Mouse (Mus musculus) hindbrain, embryonic 11.5 days (tissue): ENCODE measurements around the gene Kbtbd2. TPM values are rescaled to one million over a fixed set of nuclear protein-coding genes. Genes with fewer than 3 reads are reported as not detected.

Experiments
- ATAC-seq: fragments of 200-750 bp; cut with Nextera tagmentation; 2 replicates; pipeline ENCODE4 v1.8.0; 2017; ENCODE audit warnings: mild to moderate bottlenecking, moderate TSS enrichment, moderate library complexity; ENCODE audit not compliant: low FRiP score
- DNase-seq: peaks from one replicate; pipeline ENCODE4 v3.0.0-alpha.2; 2015; ENCODE audit warnings: low spot score
- H3K27ac ChIP-seq: fragments of 300-500 bp; sonication (generic); 2 replicates; pipeline ENCODE4 v1.5.1; 2014; ENCODE audit warnings: mild to moderate bottlenecking, low read depth, low read length
- H3K27me3 ChIP-seq: fragments of 300-500 bp; sonication (generic); 2 replicates; pipeline ENCODE4 v1.6.1; 2014; ENCODE audit warnings: mild to moderate bottlenecking, low read length, moderate library complexity, mixed read lengths; ENCODE audit not compliant: control insufficient read depth, insufficient read depth
- H3K36me3 ChIP-seq: fragments of 300-500 bp; sonication (generic); 2 replicates; pipeline ENCODE4 v1.6.1; 2014; ENCODE audit warnings: mild to moderate bottlenecking, low read length, moderate library complexity, mixed read lengths; ENCODE audit not compliant: control insufficient read depth, insufficient read depth
- H3K4me1 ChIP-seq: fragments of 300-500 bp; sonication (generic); replicated peaks from 2 replicates; pipeline ENCODE4 v1.6.1; 2014; ENCODE audit warnings: low read length, mixed read lengths; ENCODE audit not compliant: control insufficient read depth, insufficient read depth
- H3K4me2 ChIP-seq: fragments of 300-500 bp; sonication (generic); replicated peaks from 2 replicates; pipeline ENCODE4 v1.6.1; 2014; ENCODE audit warnings: mild to moderate bottlenecking, low read depth, low read length
- H3K4me3 ChIP-seq: fragments of 300-500 bp; sonication (generic); 2 replicates; pipeline ENCODE4 v1.5.1; 2014; ENCODE audit warnings: low read depth, low read length
- H3K9ac ChIP-seq: fragments of 300-500 bp; sonication (generic); 2 replicates; pipeline ENCODE4 v1.6.1; 2014; ENCODE audit warnings: low read depth, low read length
- H3K9me3 ChIP-seq: fragments of 300-500 bp; sonication (generic); 2 replicates; pipeline ENCODE4 v1.6.1; 2016; ENCODE audit warnings: low read length; ENCODE audit not compliant: control insufficient read depth
- WGBS: fragments of 180-500 bp; shearing (Covaris S2); extraction: QIAGEN DNeasy Blood & Tissue Kit; methylation state at CpG from one replicate; pipeline ENCODE4 v1.1.7; 2014; 5-methylcytosine and 5-hydroxymethylcytosine counted together
- polyA plus RNA-seq: library from polyadenylated mRNA; unstranded; fragments of >200 nt; fragmentation: Nextera tagmentation; extraction: Ambion mirVana; gene quantifications from 2 replicates; pipeline ENCODE4 v1.2.1, GENCODE M21; 2014

Gene Kbtbd2
- polyA plus RNA-seq, result 37.4 and 39.7 TPM in 2 replicates

- Histone ChIP-seq H3K4me2 (peak within 1 kb of the TSS; percentile 61), H3K36me3 (no peaks in the 10 kb centered on the region), H3K4me3 (peak within 1 kb of the TSS; percentile 61), H3K4me1 (no peaks in the 10 kb centered on the region; the same call in 1 of the 2 replicates), H3K27me3 (no peaks in the 10 kb centered on the region), H3K9me3 (no peaks in the 10 kb centered on the region), H3K9ac (peak within 1 kb of the TSS; percentile 94), H3K27ac (peak within 1 kb of the TSS; percentile 99)
- ATAC-seq (peak; percentile 97), DNase-seq (peak; percentile 94)
- under 1% methylated on average over 77 of the region's 98 CpGs for WGBS
Observed at GRCm38 (mm10) chr6:56797311-56798151, at the start of gene Kbtbd2. Kbtbd2 (minus strand) TSS chr6:56797813.

GRCm38 (mm10) chr6:56844365-56844764 lies 46.8 kb upstream of the Kbtbd2 start:
- no peak for ATAC-seq
- WGBS, result 91% methylated on average over 2 of the region's 2 CpGs
- Histone ChIP-seq H3K27ac (no peak overlapping the region), H3K4me1 (no peaks in the 10 kb centered on the region), H3K36me3 (no peaks in the 10 kb centered on the region), H3K4me3 (no peak overlapping the region), H3K9me3 (no peaks in the 10 kb centered on the region), H3K4me2 (no peak overlapping the region), H3K9ac (no peak overlapping the region), H3K27me3 (no peaks in the 10 kb centered on the region)
- DNase-seq, result no peak

- H3K4me1 ChIP-seq, result no peaks in the 10 kb centered on the region
- no peaks in the 10 kb centered on the region for H3K36me3 ChIP-seq
- WGBS, result 88% methylated on average over 3 of the region's 3 CpGs
- H3K27ac ChIP-seq, result no peak overlapping the region
- H3K9me3 ChIP-seq, result no peaks in the 10 kb centered on the region
- H3K9ac ChIP-seq, result no peak overlapping the region
- no peaks in the 10 kb centered on the region for H3K27me3 ChIP-seq
- H3K4me2 ChIP-seq, result no peak overlapping the region
- ATAC-seq, result no peak
- no peak for DNase-seq
- H3K4me3 ChIP-seq, result no peak overlapping the region
Observed at GRCm38 (mm10) chr6:56843229-56843628, 45.6 kb upstream of the Kbtbd2 start.

GRCm38 (mm10) chr6:56837621-56838020 lies 40.0 kb upstream of the Kbtbd2 start:
- no peak for DNase-seq
- H3K4me3 ChIP-seq, result no peak overlapping the region
- H3K4me1 ChIP-seq, result no peaks in the 10 kb centered on the region
- 91% methylated on average over 3 of the region's 3 CpGs for WGBS
- H3K36me3 ChIP-seq, result no peaks in the 10 kb centered on the region
- no peaks in the 10 kb centered on the region for H3K27me3 ChIP-seq
- no peak overlapping the region for H3K27ac ChIP-seq
- H3K9me3 ChIP-seq, result no peaks in the 10 kb centered on the region
- ATAC-seq, result no peak
- no peak overlapping the region for H3K9ac ChIP-seq
- H3K4me2 ChIP-seq, result no peak overlapping the region

- Histone ChIP-seq H3K9ac (no peak overlapping the region), H3K4me3 (no peak overlapping the region), H3K36me3 (no peaks in the 10 kb centered on the region), H3K4me2 (no peak overlapping the region), H3K4me1 (no peaks in the 10 kb centered on the region), H3K9me3 (no peaks in the 10 kb centered on the region), H3K27ac (no peak overlapping the region), H3K27me3 (no peaks in the 10 kb centered on the region)
- ATAC-seq (no peak), DNase-seq (no peak)
- 92% methylated on average over 12 of the region's 12 CpGs for WGBS
Observed at GRCm38 (mm10) chr6:56837166-56837565, 39.6 kb upstream of the Kbtbd2 start.

GRCm38 (mm10) chr6:56835532-56835931 lies 37.9 kb upstream of the Kbtbd2 start:
- Histone ChIP-seq H3K4me3 (no peak overlapping the region), H3K4me2 (no peak overlapping the region), H3K27me3 (no peaks in the 10 kb centered on the region; the same call in 1 of the 2 replicates), H3K4me1 (no peaks in the 10 kb centered on the region), H3K9ac (no peak overlapping the region), H3K36me3 (no peaks in the 10 kb centered on the region), H3K27ac (no peak overlapping the region), H3K9me3 (no peaks in the 10 kb centered on the region)
- 87% methylated on average over 10 of the region's 10 CpGs for WGBS
- no peak for ATAC-seq
- no peak for DNase-seq

GRCm38 (mm10) chr6:56834769-56835168 lies 37.2 kb upstream of the Kbtbd2 start:
- no peak overlapping the region for H3K4me2 ChIP-seq
- H3K4me3 ChIP-seq, result no peak overlapping the region
- DNase-seq (no peak), ATAC-seq (no peak)
- no peaks in the 10 kb centered on the region; the same call in 1 of the 2 replicates for H3K27me3 ChIP-seq
- H3K9me3 ChIP-seq, result no peaks in the 10 kb centered on the region
- no peaks in the 10 kb centered on the region for H3K36me3 ChIP-seq
- 49% methylated on average over 5 of the region's 5 CpGs for WGBS
- H3K4me1 ChIP-seq, result no peaks in the 10 kb centered on the region
- H3K9ac ChIP-seq, result no peak overlapping the region
- no peak overlapping the region for H3K27ac ChIP-seq

- H3K27ac ChIP-seq, result no peak overlapping the region
- H3K4me2 ChIP-seq, result peak overlapping the region; percentile 83; the same call in 1 of the 2 replicates
- H3K4me3 ChIP-seq, result peak overlapping the region; percentile 58; the same call in 1 of the 2 replicates
- H3K9me3 ChIP-seq, result no peaks in the 10 kb centered on the region
- DNase-seq (peak; percentile 26), ATAC-seq (no peak)
- no peaks in the 10 kb centered on the region for H3K4me1 ChIP-seq
- no peaks in the 10 kb centered on the region; the same call in 1 of the 2 replicates for H3K27me3 ChIP-seq
- no peak overlapping the region for H3K9ac ChIP-seq
- no peaks in the 10 kb centered on the region for H3K36me3 ChIP-seq
Observed at GRCm38 (mm10) chr6:56832830-56833229, 35.2 kb upstream of the Kbtbd2 start.

- H3K9ac ChIP-seq, result peak overlapping the region; percentile 72
- peak overlapping the region; percentile 51; the same call in 1 of the 2 replicates for H3K27ac ChIP-seq
- DNase-seq, result peak; percentile 46
- no peaks in the 10 kb centered on the region for H3K4me1 ChIP-seq
- 2% methylated on average over 15 of the region's 15 CpGs for whole genome bisulfite sequencing
- H3K27me3 ChIP-seq, result no peaks in the 10 kb centered on the region; the same call in 1 of the 2 replicates
- peak; percentile 46; the same call in 1 of the 2 replicates for ATAC-seq
- H3K36me3 ChIP-seq, result no peaks in the 10 kb centered on the region
- no peaks in the 10 kb centered on the region for H3K9me3 ChIP-seq
- peak overlapping the region; percentile 83 for H3K4me2 ChIP-seq
- H3K4me3 ChIP-seq, result peak overlapping the region; percentile 58
Observed at GRCm38 (mm10) chr6:56832407-56832796, 34.8 kb upstream of the Kbtbd2 start.
